Mouse (Mus musculus) cerebellum, adult (tissue): Measurements from ENCODE around the gene Ubqln3.

Source experiments
- ATAC-seq: cut with Nextera tagmentation; 2 replicates; pipeline ENCODE4 v1.9.2; 2017; ENCODE audit warnings: mild to moderate bottlenecking, moderate library complexity, mixed read lengths; ENCODE audit not compliant: insufficient number of reproducible peaks, low FRiP score, low TSS enrichment

Gene Ubqln3

DNA sequence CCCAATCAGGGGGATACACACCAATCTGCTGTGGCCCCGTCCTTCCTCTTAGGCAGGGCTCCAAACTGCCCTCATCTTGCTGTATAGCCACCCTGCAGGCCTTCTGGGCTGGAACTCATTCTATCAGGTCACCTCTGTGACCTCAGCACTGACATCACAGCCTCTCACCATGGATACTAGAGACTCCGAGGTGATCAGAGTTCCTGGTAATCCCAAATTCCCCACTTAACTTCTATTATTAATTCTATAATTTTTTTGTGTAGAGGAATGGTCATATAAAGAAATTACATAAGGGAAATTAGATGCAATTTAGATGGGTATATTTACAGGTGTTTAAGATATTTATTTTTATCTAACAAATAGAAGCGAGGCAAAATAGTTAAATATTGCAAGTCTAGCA lies at the start of gene Ubqln3:
TSS of gene Ubqln3 (minus strand) at position 101 of the 400 bp plus-strand sequence.
- no peak for ATAC-seq

- no peak for ATAC-seq
Observed at GRCm38 (mm10) chr7:104191275-104191674, 48.2 kb upstream of the Ubqln3 start.

DNA sequence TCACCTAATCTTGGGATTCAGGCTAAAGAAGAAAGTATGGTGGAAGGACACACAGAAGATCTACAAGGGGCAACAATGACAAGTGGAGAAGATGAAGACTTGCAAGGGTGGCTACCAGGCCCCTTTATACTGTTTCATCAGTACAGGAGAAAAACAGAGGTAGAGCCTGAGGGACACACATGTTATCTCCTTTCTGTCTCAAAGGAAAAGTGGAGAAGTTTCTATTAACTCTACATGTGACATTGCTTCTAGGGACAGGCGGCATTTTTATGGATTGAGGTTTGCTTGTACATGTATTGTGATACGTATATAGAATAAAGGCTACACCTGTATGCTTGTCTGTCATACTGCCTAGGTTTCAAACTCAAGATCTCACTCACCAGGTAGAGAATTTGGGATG lies 40.2 kb upstream of the Ubqln3 start, which contains the start of gene Olfr648:
TSS of gene Olfr648 (minus strand) at position 101 of the 400 bp plus-strand sequence.
- ATAC-seq: no peak

DNA sequence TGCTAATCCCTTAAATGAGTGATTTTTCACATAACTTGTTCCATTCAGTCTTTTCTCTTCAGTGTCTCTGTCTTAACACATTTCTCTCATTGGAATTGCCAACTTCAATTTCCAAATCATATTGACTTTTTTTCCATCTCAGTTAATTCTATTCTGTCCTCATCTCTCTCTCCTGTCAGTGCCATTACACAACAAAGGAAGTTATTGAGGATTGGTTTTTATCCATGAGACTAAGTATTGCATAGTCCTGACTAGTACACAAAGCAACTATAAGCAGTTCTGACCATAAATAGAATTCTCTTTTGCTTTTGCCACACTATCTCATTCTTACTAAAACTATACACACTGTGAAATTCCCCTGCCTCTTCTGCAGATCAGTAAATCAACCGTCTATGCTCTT lies 36.0 kb upstream of the Ubqln3 start:
- ATAC-seq: no peak

- no peak for ATAC-seq
Observed at GRCm38 (mm10) chr7:104178422-104179054, 35.5 kb upstream of the Ubqln3 start.

DNA sequence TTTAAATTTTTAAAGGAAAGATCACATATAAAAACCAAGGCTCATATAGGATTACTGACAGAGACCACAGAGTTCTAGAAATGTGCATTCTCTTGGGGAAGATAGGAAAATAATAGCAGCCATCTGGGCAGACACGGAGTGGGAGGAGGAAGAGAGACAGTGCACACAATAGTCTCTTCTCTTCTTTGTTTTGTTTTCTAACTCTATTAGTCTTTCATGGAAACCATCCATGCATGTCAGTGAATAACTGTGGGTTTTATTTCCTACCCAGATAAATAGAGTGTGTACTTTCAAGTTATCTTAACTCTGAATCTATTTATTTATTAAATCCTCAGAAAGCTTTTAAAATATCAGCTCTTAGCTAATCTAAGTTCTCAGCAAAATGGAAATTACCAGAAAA lies 32.0 kb upstream of the Ubqln3 start:
- ATAC-seq: no peak

GRCm38 (mm10) chr7:104169634-104170204 lies 26.6 kb upstream of the Ubqln3 start:
- no peak for ATAC-seq

GRCm38 (mm10) chr7:104167105-104167504 lies 24.0 kb upstream of the Ubqln3 start:
- ATAC-seq: no peak

DNA sequence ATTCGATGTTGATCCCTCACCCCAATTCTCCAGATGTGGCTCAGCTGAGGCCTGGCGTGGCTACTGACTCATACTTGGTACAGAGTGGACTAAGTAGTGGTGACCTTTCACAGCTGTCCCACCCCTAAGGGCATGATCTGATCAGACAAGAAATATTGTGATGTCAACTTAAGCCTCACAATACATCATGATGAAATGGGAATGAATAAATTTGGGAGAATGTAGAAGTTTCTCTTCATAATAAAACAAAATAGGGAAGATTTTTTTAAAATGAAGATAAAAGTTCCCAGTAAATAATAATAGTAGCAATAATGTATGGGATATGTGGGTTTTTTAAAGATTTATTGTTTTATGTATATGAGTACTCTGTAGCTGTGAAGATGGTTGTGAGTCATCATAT lies 7.4 kb upstream of the Ubqln3 start, which contains the start of gene Ubqlnl:
TSS of gene Ubqlnl (minus strand) at position 101 of the 400 bp plus-strand sequence.
- ATAC-seq: no peak

DNA sequence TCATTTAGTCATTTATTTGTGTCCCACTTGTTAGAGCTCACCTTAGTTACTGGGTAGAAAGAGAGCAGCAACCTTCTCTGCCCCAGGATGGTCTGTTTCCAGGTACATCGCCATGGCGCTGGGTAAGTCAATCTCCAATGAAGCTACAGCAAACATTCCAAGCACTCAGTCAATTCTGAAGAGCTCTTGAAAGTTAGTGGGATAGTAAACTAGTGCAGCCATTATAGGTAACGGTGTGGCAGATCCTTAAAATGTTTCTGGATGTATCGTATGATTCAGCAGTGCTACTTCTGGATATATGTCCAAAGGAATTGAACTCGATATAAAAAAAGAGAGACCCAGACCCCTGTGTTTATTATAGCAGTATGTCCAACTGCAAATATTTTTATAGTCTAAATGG lies 5.8 kb downstream of the Ubqln3 start, which contains the start of gene Olfr643:
TSS of gene Olfr643 (minus strand) at position 101 of the 400 bp plus-strand sequence.
- no peak for ATAC-seq

DNA sequence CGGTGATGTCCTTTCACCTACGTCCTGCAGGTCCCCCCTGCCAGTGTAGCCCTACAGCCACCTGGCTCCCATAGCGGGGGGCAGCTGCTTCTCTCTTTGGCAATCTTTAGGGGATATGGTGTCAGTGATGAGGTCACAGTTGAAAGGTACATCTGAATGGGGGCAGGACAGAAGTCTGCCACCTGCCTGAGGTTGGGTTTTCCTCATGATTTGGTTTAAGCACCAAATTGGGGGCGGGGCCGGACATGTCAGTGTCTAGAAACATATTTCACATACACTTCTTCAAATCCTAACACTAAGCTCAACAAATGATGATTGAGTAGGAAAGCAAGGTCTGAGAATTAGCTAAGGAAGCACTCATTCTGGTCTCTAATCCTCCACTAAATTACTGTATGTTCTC lies 13.4 kb downstream of the Ubqln3 start, which contains the start of gene Ubqln5:
TSS of gene Ubqln5 (minus strand) at position 101 of the 400 bp plus-strand sequence.
- no peak for ATAC-seq

DNA sequence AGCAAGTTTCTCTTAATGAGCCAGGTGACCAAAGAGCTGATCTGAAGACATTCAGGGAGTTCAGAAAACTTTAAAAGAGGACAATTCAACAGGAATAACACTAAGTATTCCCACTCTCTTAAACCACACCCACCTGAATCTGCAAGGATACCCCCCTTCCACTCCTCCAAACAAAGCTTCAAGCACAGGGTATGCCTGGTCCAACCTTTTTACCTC lies 38.4 kb downstream of the Ubqln3 start, which contains the start of gene Olfr646:
TSS of gene Olfr646 (plus strand) at position 117 of the 216 bp plus-strand sequence.
- ATAC-seq: no peak

GRCm38 (mm10) chr7:104103913-104104756 lies 38.9 kb downstream of the Ubqln3 start:
- no peak for ATAC-seq
